Mouse (Mus musculus) kidney, postnatal 0 days (tissue): Measurements from ENCODE around the gene Tldc2. TPM values are rescaled to one million over a fixed set of nuclear protein-coding genes. Genes with fewer than 3 reads are reported as not detected.
A peak's percentile ranks its signal among the peaks of the same experiment; 100 is the strongest.

ENCODE experiments used
- ATAC-seq: fragments of 200-750 bp; cut with Nextera tagmentation; replicated peaks from 2 replicates; pipeline ENCODE4 v1.8.0; 2017; ENCODE audit warnings: low read depth, moderate number of reproducible peaks, moderate TSS enrichment, moderate library complexity; ENCODE audit not compliant: low FRiP score
- DNase-seq: peaks from one replicate; pipeline ENCODE4 v3.0.0-alpha.2; 2016; ENCODE audit warnings: low spot score
- H3K27ac ChIP-seq: fragments of 300-500 bp; sonication (generic); 2 replicates; pipeline ENCODE4 v1.5.1; 2014; ENCODE audit warnings: mild to moderate bottlenecking
- H3K27me3 ChIP-seq: fragments of 300-500 bp; sonication (generic); 2 replicates; pipeline ENCODE4 v1.6.1; 2014; ENCODE audit warnings: low read length, mixed read lengths; ENCODE audit not compliant: insufficient read depth
- H3K36me3 ChIP-seq: fragments of 300-500 bp; sonication (generic); 2 replicates; pipeline ENCODE4 v1.6.1; 2014; ENCODE audit warnings: low read length, mixed read lengths; ENCODE audit not compliant: insufficient read depth
- H3K4me1 ChIP-seq: fragments of 300-500 bp; sonication (generic); replicated peaks from 2 replicates; pipeline ENCODE4 v1.6.1; 2014; ENCODE audit warnings: antibody characterized with exemption, low read length, mixed read lengths; ENCODE audit not compliant: insufficient read depth
- H3K4me2 ChIP-seq: fragments of 300-500 bp; sonication (generic); 2 replicates; pipeline ENCODE4 v1.6.1; 2014; ENCODE audit warnings: mild to moderate bottlenecking, low read length, moderate library complexity, mixed read lengths
- H3K4me3 ChIP-seq: fragments of 300-500 bp; sonication (generic); replicated peaks from 2 replicates; pipeline ENCODE4 v1.5.1; 2014; ENCODE audit warnings: low read depth, low read length
- H3K9ac ChIP-seq: fragments of 300-500 bp; sonication (generic); 2 replicates; pipeline ENCODE4 v1.6.1; 2014; ENCODE audit warnings: low read depth, low read length
- H3K9me3 ChIP-seq: fragments of 300-500 bp; sonication (generic); replicated peaks from 2 replicates; pipeline ENCODE4 v1.6.1; 2016; ENCODE audit warnings: low read length, inconsistent platforms, mixed read lengths
- CTCF ChIP-seq: IDR thresholded peaks from 2 replicates; pipeline ENCODE4 v1.5.1; 2016; ENCODE audit warnings: antibody characterized with exemption, low read depth, mild to moderate bottlenecking, moderate library complexity
- WGBS: fragments of 180-500 bp; shearing (Covaris S2); extraction: QIAGEN DNeasy Blood & Tissue Kit; methylation state at CpG from one replicate; pipeline ENCODE4 v1.1.7; 2014; 5-methylcytosine and 5-hydroxymethylcytosine counted together
- polyA plus RNA-seq: library from polyadenylated mRNA; unstranded; fragments of >200 nt; fragmentation: Nextera tagmentation; extraction: Ambion mirVana; gene quantifications from 2 replicates; pipeline ENCODE4 v1.2.1, GENCODE M21; 2015

The Tldc2 gene
- polyA plus RNA-seq, 1 experiment from 2014 or later: 2.2 TPM

- TF ChIP-seq CTCF: no peak
- H3K27me3 ChIP-seq: no peaks in the 10 kb centered on the region
- 75% methylated on average over 3 of the region's 3 CpGs for WGBS
- no peaks in the 10 kb centered on the region for H3K9me3 ChIP-seq
- H3K4me1 ChIP-seq: peaks cover 52% of the 10 kb centered on the region
- peak overlapping the region; percentile 91; the same call in 1 of the 2 replicates for H3K4me2 ChIP-seq
- ATAC-seq (no peak), DNase-seq (no peak)
- no peaks in the 10 kb centered on the region for H3K36me3 ChIP-seq
- no peak overlapping the region for H3K4me3 ChIP-seq
- 0 out of 2 replicates have a peak overlapping the region, but pooled peaks have one; percentile 47 for H3K27ac ChIP-seq
- H3K9ac ChIP-seq: peak overlapping the region; percentile 27; the same call in 1 of the 2 replicates
Observed at GRCm38 (mm10) chr2:157075226-157075625, 11.6 kb upstream of the Tldc2 start.

- H3K27me3 ChIP-seq: no peaks in the 10 kb centered on the region
- H3K4me2 ChIP-seq: peak overlapping the region; percentile 91
- DNase-seq (peak; percentile 30), ATAC-seq (no peak)
- H3K36me3 ChIP-seq: no peaks in the 10 kb centered on the region
- peaks cover 47% of the 10 kb centered on the region for H3K4me1 ChIP-seq
- peak overlapping the region; percentile 27; the same call in 1 of the 2 replicates for H3K9ac ChIP-seq
- H3K9me3 ChIP-seq: no peaks in the 10 kb centered on the region
- 0 out of 2 replicates have a peak overlapping the region, but pooled peaks have one; percentile 47 for H3K27ac ChIP-seq
- TF ChIP-seq CTCF: no peak
- H3K4me3 ChIP-seq: no peak overlapping the region
- WGBS: 12% methylated on average over 3 of the region's 3 CpGs
Observed at GRCm38 (mm10) chr2:157075685-157076084, 11.2 kb upstream of the Tldc2 start.

GRCm38 (mm10) chr2:157076585-157076984 is 10.3 kb upstream of the Tldc2 start:
- Histone ChIP-seq H3K27ac (no peak overlapping the region), H3K9me3 (no peaks in the 10 kb centered on the region), H3K4me1 (peaks cover 40% of the 10 kb centered on the region), H3K27me3 (no peaks in the 10 kb centered on the region), H3K4me3 (peak overlapping the region; percentile 89; the same call in 1 of the 2 replicates), H3K36me3 (no peaks in the 10 kb centered on the region), H3K9ac (no peak overlapping the region), H3K4me2 (peak overlapping the region; percentile 91)
- WGBS: 68% methylated on average over 7 of the region's 7 CpGs
- DNase-seq (no peak), ATAC-seq (no peak)
- no peak for TF ChIP-seq CTCF

GRCm38 (mm10) chr2:157077160-157077559 is 9.7 kb upstream of the Tldc2 start:
- H3K4me1 ChIP-seq: peaks cover 41% of the 10 kb centered on the region

GRCm38 (mm10) chr2:157077641-157078058 is 9.2 kb upstream of the Tldc2 start:
- Histone ChIP-seq H3K27ac (peak overlapping the region; percentile 94), H3K4me1 (peaks cover 39% of the 10 kb centered on the region), H3K4me2 (peak overlapping the region; percentile 91), H3K9ac (peak overlapping the region; percentile 92), H3K4me3 (peak overlapping the region; percentile 89), H3K36me3 (no peaks in the 10 kb centered on the region), H3K9me3 (no peaks in the 10 kb centered on the region), H3K27me3 (no peaks in the 10 kb centered on the region)
- no peak for TF ChIP-seq CTCF
- DNase-seq (peak; percentile 92), ATAC-seq (no peak; the same call in 1 of the 2 replicates)
- under 1% methylated on average over 15 of the region's 15 CpGs for WGBS

More at GRCm38 (mm10) chr2:157077160-157077559, 9.7 kb upstream of the Tldc2 start:
- DNase-seq: no peak
- Histone ChIP-seq H3K27me3 (no peaks in the 10 kb centered on the region), H3K9ac (peak overlapping the region; percentile 92; the same call in 1 of the 2 replicates), H3K4me2 (peak overlapping the region; percentile 91), H3K4me3 (peak overlapping the region; percentile 89), H3K27ac (peak overlapping the region; percentile 54; the same call in 1 of the 2 replicates), H3K36me3 (no peaks in the 10 kb centered on the region), H3K9me3 (no peaks in the 10 kb centered on the region)
- WGBS: 18% methylated on average over 5 of the region's 5 CpGs
- TF ChIP-seq CTCF: no peak
- no peak for ATAC-seq

- Histone ChIP-seq H3K27me3 (no peaks in the 10 kb centered on the region), H3K27ac (peak overlapping the region; percentile 94), H3K4me3 (peak overlapping the region; percentile 89), H3K9ac (peak overlapping the region; percentile 92), H3K4me1 (peaks cover 38% of the 10 kb centered on the region), H3K4me2 (peak overlapping the region; percentile 91), H3K36me3 (no peaks in the 10 kb centered on the region), H3K9me3 (no peaks in the 10 kb centered on the region)
- TF ChIP-seq CTCF: no peak
- ATAC-seq (peak; percentile 27; the same call in 1 of the 2 replicates), DNase-seq (peak; percentile 41)
- WGBS: under 1% methylated on average over 67 of the region's 79 CpGs
Observed at GRCm38 (mm10) chr2:157078059-157078792, 8.6 kb upstream of the Tldc2 start.
